Mouse (Mus musculus) retina, postnatal 7 days (tissue): ENCODE results near the gene Cenpb.

ENCODE experiments used
- DNase-seq: peaks from one replicate; pipeline ENCODE4 v3.0.0-alpha.2; 2012; ENCODE audit warnings: low read depth, low spot score

Cenpb gene

GRCm38 (mm10) chr2:131166172-131166571 is 13.7 kb downstream of the Cenpb start:
- DNase-seq, result no peak

- no peak for DNase-seq
Observed at GRCm38 (mm10) chr2:131163924-131164323, 15.9 kb downstream of the Cenpb start.

- DNase-seq, result no peak
Observed at GRCm38 (mm10) chr2:131160671-131161111, 19.2 kb downstream of the Cenpb start.

GRCm38 (mm10) chr2:131159938-131160581 is 19.8 kb downstream of the Cenpb start, which contains the start of gene 1700037H04Rik:
1700037H04Rik (minus strand) TSS chr2:131160081.
- peak; percentile 97 for DNase-seq

- no peak for DNase-seq
Observed at GRCm38 (mm10) chr2:131159491-131159910, 20.4 kb downstream of the Cenpb start.

GRCm38 (mm10) chr2:131156987-131157386 is 22.9 kb downstream of the Cenpb start:
- no peak for DNase-seq

- no peak for DNase-seq
Observed at GRCm38 (mm10) chr2:131154036-131154435, 25.8 kb downstream of the Cenpb start.

- DNase-seq, result no peak
Observed at GRCm38 (mm10) chr2:131152166-131152730, 27.6 kb downstream of the Cenpb start.

GRCm38 (mm10) chr2:131149254-131149578 is 30.7 kb downstream of the Cenpb start:
- DNase-seq, result no peak

- DNase-seq, result no peak
Observed at GRCm38 (mm10) chr2:131148353-131149253, 31.3 kb downstream of the Cenpb start.

GRCm38 (mm10) chr2:131147043-131147365 is 32.9 kb downstream of the Cenpb start:
- DNase-seq, result no peak

- DNase-seq, result no peak
Observed at GRCm38 (mm10) chr2:131146193-131147042, 33.4 kb downstream of the Cenpb start.

GRCm38 (mm10) chr2:131145536-131145935 is 34.3 kb downstream of the Cenpb start:
- DNase-seq, result no peak

- no peak for DNase-seq
Observed at GRCm38 (mm10) chr2:131145121-131145520, 34.7 kb downstream of the Cenpb start.

- no peak for DNase-seq
Observed at GRCm38 (mm10) chr2:131143007-131143780, 36.7 kb downstream of the Cenpb start.

- no peak for DNase-seq
Observed at GRCm38 (mm10) chr2:131142592-131142991, 37.3 kb downstream of the Cenpb start.

- no peak for DNase-seq
Observed at GRCm38 (mm10) chr2:131141336-131141986, 38.4 kb downstream of the Cenpb start.

GRCm38 (mm10) chr2:131140533-131140905 is 39.3 kb downstream of the Cenpb start:
- no peak for DNase-seq

- DNase-seq, result no peak
Observed at GRCm38 (mm10) chr2:131139886-131140532, 39.9 kb downstream of the Cenpb start.

GRCm38 (mm10) chr2:131139287-131139686 is 40.6 kb downstream of the Cenpb start:
- DNase-seq, result no peak
